Mouse (Mus musculus) lung, embryonic 14.5 days (tissue): Measurements from ENCODE around the gene Sfxn5. TPM values are rescaled to one million over a fixed set of nuclear protein-coding genes. Genes with fewer than 3 reads are reported as not detected.

ENCODE experiments used
- ATAC-seq: fragments of 200-750 bp; cut with Nextera tagmentation; 2 replicates; pipeline ENCODE4 v1.8.0; 2017; ENCODE audit warnings: mild to moderate bottlenecking, moderate TSS enrichment, moderate library complexity; ENCODE audit not compliant: insufficient read depth
- DNase-seq: peaks from one replicate; pipeline ENCODE4 v3.0.0-alpha.2; 2015
- H3K27ac ChIP-seq: fragments of 300-500 bp; sonication (generic); 2 replicates; pipeline ENCODE4 v1.5.1; 2014; ENCODE audit warnings: low read depth, mild to moderate bottlenecking, moderate library complexity
- H3K27me3 ChIP-seq: fragments of 300-500 bp; sonication (generic); 2 replicates; pipeline ENCODE4 v1.6.1; 2014; ENCODE audit warnings: low read length, control low read depth; ENCODE audit not compliant: insufficient read depth
- H3K36me3 ChIP-seq: fragments of 300-500 bp; sonication (generic); 2 replicates; pipeline ENCODE4 v1.6.1; 2014; ENCODE audit warnings: control low read depth; ENCODE audit not compliant: insufficient read depth
- H3K4me1 ChIP-seq: fragments of 300-500 bp; sonication (generic); 2 replicates; pipeline ENCODE4 v1.6.1; 2014; ENCODE audit warnings: antibody characterized with exemption, control low read depth; ENCODE audit not compliant: insufficient read depth
- H3K4me2 ChIP-seq: fragments of 300-500 bp; sonication (generic); 2 replicates; pipeline ENCODE4 v1.6.1; 2014; ENCODE audit warnings: mild to moderate bottlenecking
- H3K4me3 ChIP-seq: fragments of 300-500 bp; sonication (generic); 2 replicates; pipeline ENCODE4 v1.5.1; 2014; ENCODE audit warnings: low read depth, low read length
- H3K9ac ChIP-seq: fragments of 300-500 bp; sonication (generic); 2 replicates; pipeline ENCODE4 v1.6.1; 2014
- H3K9me3 ChIP-seq: fragments of 300-500 bp; sonication (generic); 2 replicates; pipeline ENCODE4 v1.6.1; 2016; ENCODE audit warnings: low read depth, low read length, control low read depth
- CTCF ChIP-seq: IDR thresholded peaks from 2 replicates; pipeline ENCODE4 v1.5.1; 2016; ENCODE audit warnings: antibody characterized with exemption, low read depth
- WGBS: fragments of 180-500 bp; shearing (Covaris S2); extraction: QIAGEN DNeasy Blood & Tissue Kit; methylation state at CpG from one replicate; pipeline ENCODE4 v1.1.7; 2014; 5-methylcytosine and 5-hydroxymethylcytosine counted together
- polyA plus RNA-seq: library from polyadenylated mRNA; unstranded; fragments of >200 nt; fragmentation: Nextera tagmentation; extraction: Ambion mirVana; gene quantifications from 2 replicates; pipeline ENCODE4 v1.2.1, GENCODE M21; 2014

Sfxn5 gene
- polyA plus RNA-seq, 1 experiment from 2014 or later = 8.3 TPM

DNA sequence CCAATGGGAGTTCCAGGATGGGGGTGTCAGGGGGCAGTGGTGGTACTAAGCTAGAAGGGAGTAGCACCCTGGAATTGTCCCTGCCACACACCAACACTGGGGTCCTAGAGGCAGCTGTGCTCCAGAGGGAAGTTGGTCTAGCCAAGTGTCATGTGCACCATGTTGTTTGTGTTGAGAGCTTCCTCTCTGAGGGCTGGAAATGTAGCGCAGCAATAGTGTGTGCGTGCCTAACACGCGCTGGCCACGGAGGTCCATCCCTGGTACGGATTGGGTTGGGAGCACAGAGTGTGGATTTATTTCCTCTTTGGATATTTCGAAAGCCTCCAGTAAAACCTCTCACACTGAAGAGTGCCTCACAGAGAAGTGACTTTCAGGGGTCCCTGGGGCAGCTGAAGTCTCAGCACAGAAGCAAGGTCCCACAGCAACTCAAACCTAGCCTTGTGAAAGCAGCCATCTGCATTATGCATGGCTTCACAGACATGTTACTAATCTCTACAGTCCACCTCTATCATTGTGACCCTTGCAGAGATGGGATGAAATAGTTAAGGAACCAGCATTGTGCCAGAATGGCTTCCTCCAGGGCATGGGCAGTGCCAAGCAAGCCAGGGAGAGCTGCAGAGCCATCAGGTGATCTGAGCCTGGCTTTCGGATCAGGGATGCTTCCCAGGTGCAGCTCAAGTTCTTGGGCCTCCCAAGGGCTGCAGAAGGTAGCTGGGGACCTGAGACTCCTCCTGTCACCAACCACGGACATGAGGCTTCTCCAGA, 37.6 kb upstream of the Sfxn5 start:
- Histone ChIP-seq H3K9me3 (no peaks in the 10 kb centered on the region), H3K4me1 (peaks cover 41% of the 10 kb centered on the region), H3K36me3 (no peaks in the 10 kb centered on the region), H3K4me2 (no peak overlapping the region), H3K27ac (no peak overlapping the region), H3K9ac (no peak overlapping the region), H3K4me3 (no peak overlapping the region), H3K27me3 (no peaks in the 10 kb centered on the region)
- TF ChIP-seq CTCF = no peak
- DNase-seq (no peak), ATAC-seq (no peak)
- 88% methylated on average over 9 of the region's 9 CpGs for whole genome bisulfite sequencing

DNA sequence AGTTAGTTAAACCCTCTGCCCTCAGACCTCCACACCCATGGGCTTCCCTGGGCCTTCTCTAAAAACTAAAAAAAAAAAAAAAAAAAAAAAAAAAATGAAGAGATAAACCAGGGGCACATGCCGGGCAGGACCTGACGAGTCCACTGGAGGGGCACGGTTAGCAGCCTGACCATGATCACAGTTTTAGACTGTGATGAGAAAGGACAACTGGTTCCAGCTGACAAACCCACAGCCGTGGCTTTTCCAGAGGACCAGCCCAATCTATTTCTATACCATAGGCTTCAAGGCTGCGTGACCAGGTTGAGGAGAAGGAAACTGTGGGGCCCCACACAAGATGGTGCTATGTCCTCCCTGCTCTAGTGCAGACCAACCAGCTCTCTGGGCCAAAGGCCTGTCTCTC, 36.8 kb upstream of the Sfxn5 start:
- Histone ChIP-seq H3K27ac (peak overlapping the region; percentile 80; the same call in 1 of the 2 replicates), H3K9ac (no peak overlapping the region), H3K4me1 (peaks cover 41% of the 10 kb centered on the region), H3K9me3 (no peaks in the 10 kb centered on the region), H3K4me3 (no peak overlapping the region), H3K27me3 (no peaks in the 10 kb centered on the region), H3K4me2 (no peak overlapping the region), H3K36me3 (no peaks in the 10 kb centered on the region)
- TF ChIP-seq CTCF = no peak
- 85% methylated on average over 5 of the region's 5 CpGs for WGBS
- ATAC-seq (no peak), DNase-seq (no peak)

DNA sequence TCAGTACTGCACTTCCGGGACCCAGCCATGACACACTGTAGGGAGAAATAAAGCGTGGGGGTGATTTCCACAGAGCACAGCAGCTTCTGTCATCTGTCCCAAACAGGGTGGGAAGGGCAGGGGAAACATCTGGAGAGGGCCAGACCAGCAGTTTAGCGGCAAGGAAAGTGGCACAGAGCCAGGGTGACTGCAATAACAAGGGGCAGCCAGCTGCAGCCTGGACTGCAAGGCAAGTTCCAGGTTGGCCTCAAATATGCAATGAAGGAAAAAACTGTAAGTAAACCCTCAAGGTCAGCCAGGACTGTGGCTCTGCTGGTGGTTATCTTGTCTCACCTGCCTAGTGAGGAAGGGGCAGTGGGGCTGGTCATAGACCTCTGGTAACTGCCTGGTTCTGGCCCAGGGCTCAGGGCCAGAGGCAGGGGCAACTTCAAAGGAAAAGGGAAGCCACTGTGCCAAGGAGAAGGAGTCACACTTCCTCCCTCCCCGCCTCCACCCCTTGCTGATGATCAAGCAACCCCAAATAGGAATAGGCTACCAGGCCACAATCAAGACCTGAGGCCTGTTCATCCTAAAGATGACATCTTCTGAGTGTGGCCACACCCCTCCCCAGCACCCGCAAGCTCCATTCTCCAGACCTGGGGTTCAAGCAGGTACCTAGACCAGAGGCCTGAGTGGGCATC, 36.1 kb upstream of the Sfxn5 start:
- Histone ChIP-seq H3K27ac (peak overlapping the region; percentile 80), H3K4me3 (no peak overlapping the region), H3K4me1 (peaks cover 41% of the 10 kb centered on the region), H3K27me3 (no peaks in the 10 kb centered on the region), H3K4me2 (peak overlapping the region; percentile 24; the same call in 1 of the 2 replicates), H3K36me3 (no peaks in the 10 kb centered on the region), H3K9me3 (no peaks in the 10 kb centered on the region), H3K9ac (no peak overlapping the region)
- WGBS = 42% methylated on average over 5 of the region's 5 CpGs
- TF ChIP-seq CTCF = no peak
- ATAC-seq = peak; percentile 76
- peak; percentile 90 for DNase-seq

DNA sequence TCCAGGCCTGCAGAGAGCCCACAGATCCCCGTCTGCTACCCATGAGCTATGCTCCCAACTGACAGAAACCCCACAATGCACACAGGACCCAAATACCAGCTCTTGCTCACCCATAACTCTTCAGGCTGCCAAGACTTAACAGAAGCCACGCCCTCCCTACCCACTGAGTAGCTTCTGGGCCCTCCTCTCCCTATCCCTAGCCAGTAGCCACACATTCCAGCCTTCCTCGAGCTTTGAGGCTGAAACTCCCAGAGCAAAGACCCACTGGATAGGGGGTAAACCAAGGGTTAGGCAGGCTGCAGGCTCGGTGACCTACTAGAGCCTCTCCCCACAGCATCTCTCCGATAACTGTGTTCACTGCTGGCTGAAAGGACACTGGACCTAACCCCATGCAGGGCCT, 35.5 kb upstream of the Sfxn5 start:
- H3K36me3 ChIP-seq = no peaks in the 10 kb centered on the region
- no peak overlapping the region for H3K4me3 ChIP-seq
- peak; percentile 33 for DNase-seq
- no peaks in the 10 kb centered on the region for H3K27me3 ChIP-seq
- H3K4me1 ChIP-seq = peaks cover 39% of the 10 kb centered on the region
- no peaks in the 10 kb centered on the region for H3K9me3 ChIP-seq
- TF ChIP-seq CTCF = no peak
- WGBS = 47% methylated on average over 5 of the region's 5 CpGs
- peak; percentile 36; the same call in 1 of the 2 replicates for ATAC-seq
- peak overlapping the region; percentile 24; the same call in 1 of the 2 replicates for H3K4me2 ChIP-seq
- H3K27ac ChIP-seq = peak overlapping the region; percentile 80
- H3K9ac ChIP-seq = no peak overlapping the region

DNA sequence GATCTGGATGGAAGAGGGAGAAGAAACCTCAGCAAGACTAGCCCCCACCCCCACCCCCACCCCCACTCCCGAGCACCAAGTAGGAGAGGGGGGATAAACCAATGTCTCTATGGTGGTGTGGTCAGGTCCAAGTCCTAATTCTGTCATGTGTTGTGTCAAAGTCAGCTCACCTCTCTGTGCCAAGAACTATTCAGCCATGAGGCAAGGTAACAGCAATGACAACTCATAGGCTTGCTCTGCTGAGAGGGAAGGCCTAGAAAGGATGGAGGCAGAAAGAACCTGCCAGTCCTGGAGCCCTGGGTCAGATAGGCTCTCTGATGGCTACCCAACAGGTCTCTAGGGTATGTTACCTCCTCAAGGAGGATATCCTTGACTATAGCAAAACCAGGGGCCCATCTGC, 34.9 kb upstream of the Sfxn5 start:
- Histone ChIP-seq H3K36me3 (no peaks in the 10 kb centered on the region), H3K9me3 (no peaks in the 10 kb centered on the region), H3K9ac (no peak overlapping the region), H3K27me3 (no peaks in the 10 kb centered on the region), H3K4me3 (no peak overlapping the region), H3K27ac (no peak overlapping the region), H3K4me2 (no peak overlapping the region), H3K4me1 (peaks cover 34% of the 10 kb centered on the region)
- no peak for TF ChIP-seq CTCF
- ATAC-seq = no peak
- DNase-seq = no peak
- WGBS = 90% methylated on average over 1 of the region's 1 CpGs

DNA sequence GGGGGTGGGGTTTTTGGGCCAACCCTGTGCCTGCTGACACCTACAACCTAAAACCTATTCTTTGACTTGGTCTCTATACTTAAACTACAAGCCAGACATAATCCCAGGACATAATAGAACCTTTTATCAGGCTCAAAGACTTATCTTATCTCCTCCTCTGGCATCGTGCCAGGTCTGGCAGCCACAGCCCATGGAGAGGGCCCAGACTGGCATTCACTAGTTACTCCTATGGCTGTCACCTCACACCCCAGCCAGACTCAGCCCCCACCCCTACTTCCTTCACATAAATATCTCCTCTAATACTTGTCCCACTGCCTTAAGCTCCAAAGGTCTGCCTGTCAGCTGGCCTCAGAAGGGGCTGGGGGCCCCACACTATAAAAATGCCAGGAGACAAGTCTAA, 33.2 kb upstream of the Sfxn5 start:
- DNase-seq = peak; percentile 61
- Histone ChIP-seq H3K27ac (peak overlapping the region; percentile 10; the same call in 1 of the 2 replicates), H3K4me3 (no peak overlapping the region), H3K4me1 (peaks cover 29% of the 10 kb centered on the region; the same call in 1 of the 2 replicates), H3K9ac (no peak overlapping the region), H3K4me2 (no peak overlapping the region), H3K9me3 (no peaks in the 10 kb centered on the region), H3K36me3 (no peaks in the 10 kb centered on the region), H3K27me3 (no peaks in the 10 kb centered on the region)
- no peak for TF ChIP-seq CTCF
- WGBS = 22% methylated on average over 1 of the region's 1 CpGs
- ATAC-seq = peak; percentile 39; the same call in 1 of the 2 replicates

DNA sequence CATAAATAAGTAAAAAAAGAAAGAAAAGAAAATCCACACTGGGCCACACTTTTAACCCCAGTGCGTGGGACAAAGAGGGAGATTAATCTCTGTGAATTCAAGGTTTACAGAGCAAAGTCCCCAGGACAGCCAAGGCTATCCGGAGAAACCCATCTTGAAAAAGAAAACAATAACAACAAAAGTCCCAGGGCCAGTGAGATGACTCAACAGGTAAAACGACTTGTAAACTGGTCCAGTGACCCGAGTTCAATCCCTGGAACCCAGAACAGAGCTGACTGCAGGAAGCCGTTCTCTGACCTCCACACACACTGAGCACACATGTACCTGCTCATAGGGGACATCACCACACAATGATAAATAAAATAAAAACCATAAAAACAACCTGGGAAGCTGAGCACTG, 31.2 kb upstream of the Sfxn5 start:
- Histone ChIP-seq H3K4me1 (peaks cover 17% of the 10 kb centered on the region; the same call in 1 of the 2 replicates), H3K36me3 (no peaks in the 10 kb centered on the region), H3K27ac (no peak overlapping the region), H3K9me3 (no peaks in the 10 kb centered on the region), H3K27me3 (no peaks in the 10 kb centered on the region), H3K4me2 (no peak overlapping the region), H3K9ac (no peak overlapping the region), H3K4me3 (no peak overlapping the region)
- ATAC-seq = no peak
- no peak for DNase-seq
- WGBS = 66% methylated on average over 5 of the region's 5 CpGs
- TF ChIP-seq CTCF = no peak
